Mouse (Mus musculus): Measurements from ENCODE around the gene Smarcd2. TPM values are rescaled to one million over a fixed set of nuclear protein-coding genes. Genes with fewer than 3 reads are reported as not detected.

Smarcd2 gene
- total RNA-seq, 2 experiments from 2014 or later = 16.5 to 18.8 TPM

DNA sequence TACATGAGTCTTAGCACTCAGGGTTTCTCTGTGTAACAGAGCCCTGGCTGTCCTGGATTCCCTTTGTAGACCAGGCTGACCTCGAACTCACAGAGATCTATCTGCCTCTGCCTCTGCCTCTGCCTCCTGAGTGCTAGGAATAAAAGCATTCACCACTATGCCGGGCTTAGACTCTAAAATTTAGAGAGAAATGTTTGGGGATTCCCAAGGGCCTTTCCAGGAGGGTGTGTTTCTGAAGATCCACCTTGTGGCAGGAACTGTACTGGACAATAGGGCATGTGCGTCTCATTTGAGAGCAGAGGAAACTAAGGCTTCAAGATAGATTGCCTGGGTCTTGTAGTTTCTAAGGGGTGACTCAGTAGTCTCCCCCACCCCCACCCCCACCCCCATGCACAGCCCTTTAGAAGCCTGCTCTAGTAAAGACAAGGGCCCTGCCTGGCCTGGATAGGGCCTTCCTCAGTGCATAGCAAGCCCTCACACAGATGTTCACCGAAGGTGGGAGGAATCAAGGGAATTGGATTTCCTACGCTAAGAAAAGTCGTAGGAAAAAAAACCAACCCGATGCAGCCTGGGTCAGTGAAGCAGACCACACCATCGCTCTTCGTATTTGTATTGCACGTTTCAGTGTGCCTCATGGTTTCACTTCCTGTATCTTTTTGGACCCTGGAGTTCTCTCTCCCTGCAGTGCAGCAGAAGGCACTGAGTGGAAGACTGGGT, 32.7 kb upstream of the Smarcd2 start:
- DNase-seq (ENCODE audit: extremely low spot score in 1 of 2, low spot score in 2 of 2) = no peak
- TF ChIP-seq CTCF (IDR thresholded peaks at IDR 0.05) = no peak
- intact Hi-C loops (cut with DNase I) = no loop called here
- Histone ChIP-seq H3K4me3 (no peak overlapping the region), H3K27ac (no peak overlapping the region)

DNA sequence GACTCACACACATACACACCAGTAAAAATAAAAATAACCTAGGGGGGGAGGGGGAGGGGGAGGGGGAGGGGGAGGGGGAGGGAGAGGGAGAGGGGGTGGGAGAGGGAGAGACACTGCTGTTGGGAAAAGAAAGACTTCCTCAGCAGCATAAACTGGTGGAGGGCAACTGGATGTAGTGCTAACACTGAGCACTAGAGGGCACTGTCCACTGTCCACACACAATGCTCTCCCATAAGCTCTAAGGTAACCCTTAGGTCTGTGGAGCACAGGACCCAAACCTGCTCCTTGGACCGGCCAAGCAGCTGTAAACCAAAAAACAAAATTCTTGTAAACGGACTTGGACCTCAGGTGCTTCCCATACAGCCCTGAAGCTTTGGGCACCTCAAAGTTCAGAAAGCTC, 29.9 kb upstream of the Smarcd2 start:
- Histone ChIP-seq H3K4me3 (no peak overlapping the region), H3K27ac (no peak overlapping the region)
- peak; percentile 22 to 59 for DNase-seq (ENCODE audit: extremely low spot score in 1 of 2, low spot score in 2 of 2)
- TF ChIP-seq CTCF (IDR thresholded peaks at IDR 0.05) = peak; percentile 66
- intact Hi-C loops (cut with DNase I) = loop anchor here (2.0 to 5.0 kb wide), 2 partner anchors 65 to 88 kb away; partner anchors contain the start of gene Prr29

DNA sequence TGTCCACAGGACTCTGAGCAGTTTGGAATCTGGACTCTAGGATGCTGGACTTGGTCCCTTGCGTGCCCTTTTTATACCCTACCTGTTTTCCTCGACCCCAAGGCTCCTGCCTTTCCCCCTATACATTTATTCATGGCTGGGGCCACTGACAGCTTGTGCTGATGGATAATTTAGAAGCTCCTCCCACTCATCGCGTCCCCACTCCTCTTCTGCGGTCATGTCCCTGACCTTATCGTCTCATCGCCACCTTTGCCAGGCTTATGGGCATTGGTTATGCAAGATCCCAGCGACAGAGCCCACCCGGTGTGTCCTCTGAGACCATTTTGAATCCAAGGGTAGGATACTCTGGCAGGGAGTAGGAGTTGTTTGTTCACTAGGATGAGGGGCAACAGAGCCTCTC, 29.0 kb upstream of the Smarcd2 start, which contains the start of gene Gh:
TSS of gene Gh (minus strand) at position 101 of the 400 bp plus-strand sequence.
- Histone ChIP-seq H3K27ac (no peak within 1 kb of the TSS), H3K4me3 (no peak within 1 kb of the TSS)
- DNase-seq (ENCODE audit: extremely low spot score in 1 of 2, low spot score in 2 of 2) = no peak
- intact Hi-C loops (cut with DNase I) = loop anchor here (2.0 to 5.0 kb wide), 2 partner anchors 66 to 89 kb away; partner anchors contain the start of gene Prr29
- no peak for TF ChIP-seq CTCF (IDR thresholded peaks at IDR 0.05)

DNA sequence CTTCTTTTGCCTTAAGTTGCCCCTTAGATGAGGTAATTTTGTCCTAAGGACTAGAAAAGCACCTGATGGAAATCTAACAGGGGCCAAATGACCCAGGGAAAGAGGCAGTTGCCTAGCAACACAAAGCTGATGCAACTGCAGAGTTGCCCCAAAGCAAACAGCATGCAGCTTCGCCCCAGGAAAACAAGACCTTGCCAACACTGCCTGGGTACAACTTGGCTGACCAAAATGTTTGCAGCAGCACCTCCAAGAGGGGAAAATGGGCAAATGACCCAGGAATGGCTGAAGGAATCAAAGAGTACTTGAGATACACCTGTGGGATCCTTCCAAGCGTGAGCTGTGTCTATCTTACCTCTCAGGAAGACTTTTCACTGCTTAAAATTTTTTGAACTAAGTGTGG, 19.1 kb upstream of the Smarcd2 start:
- no peak overlapping the region for H3K4me3 ChIP-seq
- intact Hi-C loops (cut with DNase I) = no loop called here
- H3K27ac ChIP-seq = no peak overlapping the region
- no peak; the same call in 1 of the 2 replicates for TF ChIP-seq CTCF (IDR thresholded peaks at IDR 0.05)
- DNase-seq (ENCODE audit: extremely low spot score in 1 of 2, low spot score in 2 of 2) = no peak

DNA sequence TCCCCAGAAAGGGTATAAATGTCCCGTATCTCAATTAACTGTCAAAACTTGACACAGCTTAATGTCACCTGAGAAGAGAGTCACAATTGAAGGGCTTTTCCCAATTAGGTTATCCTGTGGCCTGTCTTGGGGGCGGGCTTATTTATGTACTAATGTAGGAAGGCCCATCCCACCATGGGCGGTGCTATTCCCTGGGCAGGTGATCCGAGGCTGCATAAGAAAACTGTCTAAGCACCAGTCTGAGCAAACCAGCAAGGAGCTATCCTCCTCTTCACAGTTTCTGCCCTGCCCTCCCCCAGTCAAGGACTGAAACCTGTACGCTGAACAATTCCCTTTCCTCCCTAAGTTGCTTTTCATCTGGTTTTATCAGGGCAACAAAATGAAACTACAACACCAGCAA, 17.6 kb upstream of the Smarcd2 start:
- intact Hi-C loops (cut with DNase I) = no loop called here
- no peak overlapping the region for H3K27ac ChIP-seq
- no peak for DNase-seq (ENCODE audit: extremely low spot score in 1 of 2, low spot score in 2 of 2)
- no peak overlapping the region for H3K4me3 ChIP-seq
- no peak for TF ChIP-seq CTCF (IDR thresholded peaks at IDR 0.05)

DNA sequence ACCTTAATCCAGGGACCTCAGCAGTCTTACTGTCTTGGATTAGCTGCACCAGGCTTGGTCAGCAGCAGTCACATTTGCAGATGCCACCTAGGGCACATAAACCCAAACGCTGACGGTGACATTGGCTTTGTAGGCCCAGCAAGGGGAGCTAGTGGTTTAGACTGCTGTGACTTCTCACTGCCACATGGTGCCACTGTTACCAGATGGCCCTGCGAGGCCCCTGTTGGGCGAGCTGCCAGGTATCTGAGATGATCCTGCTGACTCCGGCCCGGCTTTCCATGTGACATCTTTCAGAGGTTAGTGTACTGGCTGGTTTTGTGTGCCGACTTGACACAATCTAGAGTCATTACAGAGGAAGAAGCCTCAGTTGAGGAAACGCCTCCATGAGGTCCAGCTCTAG, 16.6 kb upstream of the Smarcd2 start:
- Histone ChIP-seq H3K4me3 (no peak overlapping the region), H3K27ac (no peak overlapping the region)
- no peak for DNase-seq (ENCODE audit: extremely low spot score in 1 of 2, low spot score in 2 of 2)
- intact Hi-C loops (cut with DNase I) = no loop called here
- peak; percentile 2; the same call in 1 of the 2 replicates for TF ChIP-seq CTCF (IDR thresholded peaks at IDR 0.05)

DNA sequence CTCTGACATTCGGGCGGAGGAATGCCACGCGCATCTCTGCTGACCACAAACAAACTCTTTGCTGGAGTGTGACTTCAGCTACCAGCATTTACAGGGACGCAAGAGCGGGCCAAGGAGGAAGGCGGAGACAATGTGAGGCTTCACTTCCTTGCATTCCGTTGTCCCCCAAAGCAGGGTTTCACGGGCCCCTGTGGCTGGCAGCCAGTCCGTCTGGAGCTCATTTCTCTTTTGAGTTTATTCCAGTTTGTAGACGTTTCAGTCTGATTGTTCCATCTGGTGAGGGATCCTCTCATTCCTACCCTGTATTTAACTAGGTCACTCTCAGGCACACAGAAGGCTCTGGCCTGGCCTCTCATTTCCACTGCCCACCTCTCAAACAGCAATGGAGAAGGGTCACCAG, 14.2 kb upstream of the Smarcd2 start:
- Histone ChIP-seq H3K27ac (no peak overlapping the region), H3K4me3 (no peak overlapping the region)
- intact Hi-C loops (cut with DNase I) = no loop called here
- no peak for DNase-seq (ENCODE audit: extremely low spot score in 1 of 2, low spot score in 2 of 2)
- TF ChIP-seq CTCF (IDR thresholded peaks at IDR 0.05) = no peak

DNA sequence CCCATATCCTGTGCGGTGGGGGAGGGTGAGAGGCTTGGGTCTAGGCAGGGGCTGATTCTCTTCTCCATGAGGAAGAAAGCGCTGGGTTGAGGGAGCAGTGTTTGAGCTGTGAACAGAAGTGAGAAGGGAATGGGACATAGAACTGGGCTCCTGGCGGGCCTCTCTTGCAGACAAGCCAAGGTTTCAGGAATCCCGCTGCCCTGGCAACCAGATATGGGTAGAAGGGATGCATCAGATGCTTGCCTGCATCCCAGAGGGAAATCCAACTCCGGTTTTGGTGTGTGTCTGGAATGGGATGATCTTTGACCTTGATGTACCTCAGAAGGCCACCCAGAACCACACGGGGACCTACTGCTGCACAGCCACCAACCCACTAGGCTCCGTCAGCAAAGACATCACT, 13.4 kb upstream of the Smarcd2 start:
- Histone ChIP-seq H3K4me3 (no peak overlapping the region), H3K27ac (no peak overlapping the region)
- DNase-seq (ENCODE audit: extremely low spot score in 1 of 2, low spot score in 2 of 2) = no peak
- intact Hi-C loops (cut with DNase I) = no loop called here
- no peak for TF ChIP-seq CTCF (IDR thresholded peaks at IDR 0.05)

DNA sequence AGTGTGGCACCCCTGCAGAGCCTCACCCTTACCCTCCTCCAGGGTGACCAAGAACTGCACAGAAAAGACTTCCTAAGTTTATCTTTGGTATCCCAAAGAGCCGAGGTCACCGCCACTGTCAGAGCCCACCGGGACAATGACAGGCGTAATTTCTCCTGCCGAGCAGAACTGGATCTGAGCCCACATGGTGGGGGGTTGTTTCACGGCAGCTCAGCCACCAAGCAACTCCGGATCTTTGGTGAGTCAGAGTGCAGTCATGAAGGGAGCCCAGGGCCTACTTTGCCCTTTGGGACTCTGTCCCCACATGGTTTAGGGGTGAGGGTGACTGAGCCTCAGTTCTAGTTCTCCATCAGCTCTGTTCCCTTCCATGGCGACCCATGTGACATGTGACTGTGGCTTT, 11.4 kb upstream of the Smarcd2 start:
- no peak overlapping the region for H3K4me3 ChIP-seq
- TF ChIP-seq CTCF (IDR thresholded peaks at IDR 0.05) = no peak
- no peak overlapping the region for H3K27ac ChIP-seq
- DNase-seq (ENCODE audit: extremely low spot score in 1 of 2, low spot score in 2 of 2) = no peak
- intact Hi-C loops (cut with DNase I) = no loop called here

DNA sequence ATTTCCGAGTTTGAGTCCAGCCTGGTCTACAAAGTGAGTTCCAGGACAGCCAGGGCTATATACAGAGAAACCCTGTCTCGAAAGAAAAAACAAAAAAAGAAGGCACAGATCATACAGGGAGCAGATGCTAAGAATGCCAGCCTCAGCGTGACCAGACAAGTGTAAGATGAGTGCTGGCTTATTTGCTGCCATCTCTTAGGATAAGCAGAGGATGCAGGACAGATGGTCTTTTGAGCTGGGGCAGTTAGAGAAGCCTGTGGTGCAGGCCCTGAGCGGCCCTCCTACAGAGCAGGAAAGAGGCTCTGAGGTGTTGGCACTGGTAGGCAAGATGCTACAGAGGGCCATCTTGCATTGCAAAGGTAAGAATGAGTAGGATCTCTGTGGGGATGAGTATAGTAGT, 10.6 kb upstream of the Smarcd2 start:
- intact Hi-C loops (cut with DNase I) = no loop called here
- Histone ChIP-seq H3K4me3 (no peak overlapping the region), H3K27ac (no peak overlapping the region)
- no peak for DNase-seq (ENCODE audit: extremely low spot score in 1 of 2, low spot score in 2 of 2)
- TF ChIP-seq CTCF (IDR thresholded peaks at IDR 0.05) = no peak

DNA sequence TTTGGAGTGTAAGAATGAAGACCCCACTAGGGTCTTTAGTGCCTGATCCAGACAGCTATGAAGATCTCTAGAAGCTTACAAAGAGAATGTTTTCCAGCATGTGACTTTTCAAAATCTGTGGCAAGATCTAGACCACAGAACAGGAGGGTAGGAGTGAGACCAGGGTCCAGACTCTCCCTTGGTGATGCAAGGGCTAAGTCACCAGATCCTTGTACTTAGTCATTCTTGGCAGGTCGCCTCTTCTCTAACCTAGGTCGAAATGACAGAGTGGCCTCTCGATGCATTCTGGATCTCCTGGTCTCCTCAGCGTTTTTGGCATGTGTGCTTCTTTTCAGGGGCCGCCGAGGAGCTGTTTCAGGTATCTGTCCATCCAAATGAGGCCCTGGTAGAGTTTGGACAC, 9.7 kb upstream of the Smarcd2 start:
- intact Hi-C loops (cut with DNase I) = no loop called here
- Histone ChIP-seq H3K4me3 (no peak overlapping the region), H3K27ac (no peak overlapping the region)
- DNase-seq (ENCODE audit: extremely low spot score in 1 of 2, low spot score in 2 of 2) = no peak
- TF ChIP-seq CTCF (IDR thresholded peaks at IDR 0.05) = no peak

DNA sequence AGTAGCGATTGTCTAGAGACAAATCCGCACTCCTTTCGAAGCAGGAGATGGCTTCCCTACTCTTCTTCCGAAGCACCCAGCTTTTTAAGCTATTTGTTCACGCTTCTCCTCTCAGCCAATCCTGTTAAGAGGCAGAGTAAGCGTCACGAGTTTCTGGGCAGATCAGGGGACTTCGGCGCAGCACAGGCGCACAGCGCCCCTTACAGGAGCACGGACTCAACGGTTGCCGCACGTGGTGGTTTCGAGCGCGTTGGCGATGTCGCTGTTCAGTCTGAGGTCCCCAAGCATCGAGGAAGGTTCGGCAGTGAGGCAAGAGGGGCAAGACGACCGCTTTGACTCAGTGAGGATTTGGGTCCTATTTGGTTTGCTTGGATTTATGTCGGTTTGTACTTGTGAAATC, 3.7 kb upstream of the Smarcd2 start, which contains the start of gene Tcam1:
TSS of gene Tcam1 (plus strand) at position 219 of the 400 bp plus-strand sequence.
- Histone ChIP-seq H3K27ac (no peak within 1 kb of the TSS), H3K4me3 (no peak within 1 kb of the TSS)
- intact Hi-C loops (cut with DNase I) = no loop called here
- peak; percentile 89 to 94 for DNase-seq (ENCODE audit: extremely low spot score in 1 of 2, low spot score in 2 of 2)
- peak; percentile 79 for TF ChIP-seq CTCF (IDR thresholded peaks at IDR 0.05)

DNA sequence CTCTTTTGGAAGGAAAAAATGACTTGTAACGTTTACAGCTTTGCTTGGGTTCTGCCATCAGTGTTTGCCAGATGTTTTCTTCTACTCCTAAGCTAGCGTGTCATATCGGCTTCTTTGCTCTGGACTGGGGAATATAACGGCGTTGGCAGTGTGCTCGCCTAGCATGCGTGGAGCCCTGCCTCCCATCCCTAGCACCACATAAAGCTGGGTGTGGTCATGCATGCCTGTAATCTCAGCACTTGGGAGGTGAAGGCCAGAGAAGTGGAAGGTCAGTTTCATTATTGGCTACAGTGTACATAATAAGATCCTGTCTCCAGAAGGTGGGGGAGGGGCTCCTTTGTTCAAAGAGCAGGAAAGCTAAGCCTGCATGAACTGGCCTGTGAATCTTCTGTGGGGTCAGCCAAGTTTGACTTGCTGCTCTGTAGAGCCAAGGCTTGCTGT, 2.2 kb upstream of the Smarcd2 start:
- Histone ChIP-seq H3K4me3 (no peak overlapping the region), H3K27ac (no peak overlapping the region)
- TF ChIP-seq CTCF (IDR thresholded peaks at IDR 0.05) = no peak
- no peak for DNase-seq (ENCODE audit: extremely low spot score in 1 of 2, low spot score in 2 of 2)
- intact Hi-C loops (cut with DNase I) = no loop called here
